In the genomic region with DNA sequence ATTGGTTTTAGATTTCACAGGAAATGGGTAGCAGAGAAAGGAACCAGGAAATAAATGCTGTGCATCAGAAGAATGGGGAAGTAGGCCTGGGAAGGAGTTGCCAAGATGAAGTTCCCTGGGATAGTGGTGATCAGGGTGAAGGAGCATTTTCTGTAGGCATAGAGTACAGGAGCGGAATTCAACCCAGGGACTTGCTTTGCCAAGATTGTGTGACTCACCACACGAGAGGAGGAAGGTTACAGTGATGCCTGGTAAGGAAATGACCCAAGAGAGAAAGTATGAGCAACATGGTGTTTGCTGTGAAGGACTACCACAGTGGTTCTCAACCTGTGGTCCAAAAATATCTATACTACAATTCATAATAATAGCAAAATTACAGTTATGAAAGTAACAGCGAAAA, we compare ENCODE assay signal across 21 mouse cellular contexts. TPM values are rescaled to one million over a fixed set of nuclear protein-coding genes. Genes with fewer than 3 reads are reported as not detected.
DNase-seq lines count a peak whose midpoint lies in the region; ATAC-seq lines count a peak whose summit lies in the region.
"Had no signal": no experiment of that assay in that cellular context is flagged by ENCODE, and none has a peak within 500 bp of the region (broad histone marks: within the 10 kb centered on the region; RNA-seq: fewer than 3 reads in every experiment).

No protein-coding gene starts in this region.

- DNase-seq in 3134 (ENCODE audit: extremely low read depth, insufficient read length, low spot score) (peak; percentile 46), 3T3-L1 (ENCODE audit: low read depth, low spot score) (peak; percentile 86), adipocyte (ENCODE audit: low spot score) (peak; percentile 47)
- no peak for DNase-seq in lung, adult 18-20 months
- no peak for DNase-seq in cerebellum, postnatal 10 days
- DNase-seq: adrenal gland, postnatal 10 days; cerebellum, adult 11 months; cerebellum, adult 9-10 months; kidney, adult 18-20 months; kidney, postnatal 25 days; left cerebral cortex, postnatal 4 days; liver, embryonic 13.5 days; lung, embryonic 14.5 days; lung, postnatal 14 days; right cerebral cortex, postnatal 25 days; thymus, postnatal 14 days had no signal

- 0 out of 2 replicates have a peak, but pooled peaks have one; percentile 17 for ATAC-seq in megakaryocyte, adult 5-6 weeks (ENCODE audit: poor library complexity, severe bottlenecking)
- no peak for ATAC-seq in erythroid progenitor cell, adult 5-6 weeks (replicated peaks; ENCODE audit: low FRiP score, poor library complexity, severe bottlenecking)
- ATAC-seq: activated CD4-positive, CD25-positive, alpha-beta regulatory T cell, adult 4 months; CD4-positive, CD25-positive, alpha-beta regulatory T cell, adult 4 months; forebrain, embryonic 14.5 days had no signal

RNA-seq across cellular contexts. Expression of gene St7, which starts 24.9 kb away (rescaled TPM):
- 6.9 and 8.5 TPM in 2 replicates for total RNA-seq in megakaryocyte, adult 5-6 weeks (2015)
- 10.6 and 14.0 TPM in 2 replicates for total RNA-seq in megakaryocyte, adult 5-6 weeks (2017)
- 48.6 and 50.1 TPM in 2 replicates for total RNA-seq in erythroid progenitor cell, adult 5-6 weeks (2015; ENCODE audit: low replicate concordance)
- 56.9 and 75.0 TPM in 2 replicates for total RNA-seq in erythroid progenitor cell, adult 5-6 weeks (2017; ENCODE audit: low replicate concordance)

RNA-seq across cellular contexts. Expression of gene Capza2, which starts 31.8 kb away (rescaled TPM):
- 490 and 593 TPM in 2 replicates for total RNA-seq in megakaryocyte, adult 5-6 weeks (2015)
- total RNA-seq in megakaryocyte, adult 5-6 weeks (2017), result 665 and 673 TPM in 2 replicates
- total RNA-seq in erythroid progenitor cell, adult 5-6 weeks (2015; ENCODE audit: low replicate concordance), result 76.3 and 103 TPM in 2 replicates
- 72.8 and 80.6 TPM in 2 replicates for total RNA-seq in erythroid progenitor cell, adult 5-6 weeks (2017; ENCODE audit: low replicate concordance)

Comparison
In these comparisons a context has a peak if more than half of its experiments do, and no peak if none do; other contexts are left out.
1. DNase-seq: peak in 3134 (single experiment), 3T3-L1 (single experiment) and adipocyte (single experiment); none in lung, adult 18-20 months (0 of 2) and cerebellum, postnatal 10 days (0 of 2).
2. RNA of gene Capza2, which starts 31.8 kb away (total RNA-seq): 490 to 673 TPM in megakaryocyte, adult 5-6 weeks; 72.8 to 103 TPM in erythroid progenitor cell, adult 5-6 weeks; every median in the first group is over 4 times any median in the second.